Mouse (Mus musculus): ENCODE data around the gene Farp2. TPM values are rescaled to one million over a fixed set of nuclear protein-coding genes. Genes with fewer than 3 reads are reported as not detected.
A peak's percentile ranks its signal among the peaks of the same experiment; 100 is the strongest.
"Not testable (repeated sequence)": the region's sequence is repeated elsewhere in the genome, so short reads cannot be mapped to it uniquely, and the experiment has no call there.

The Farp2 gene
- polyA plus RNA-seq, 1 experiment from 2014 or later = 3.2 TPM

- DNase-seq (ENCODE audit: low spot score, missing footprints); H3K9me3 ChIP-seq (ENCODE audit: control insufficient read depth, low read length); H3K27me3 ChIP-seq (ENCODE audit: control insufficient read depth, insufficient read depth, low read length); ATAC-seq (ENCODE audit: low FRiP score); H3K4me3 ChIP-seq (ENCODE audit: low read depth, low read length); H3K27ac ChIP-seq (ENCODE audit: low read depth, low read length); H3K4me2 ChIP-seq; H3K4me1 ChIP-seq (ENCODE audit: control insufficient read depth, insufficient read depth, low read length); H3K9ac ChIP-seq (ENCODE audit: low read length); H3K36me3 ChIP-seq (ENCODE audit: control insufficient read depth, insufficient read depth, low read length): not testable (repeated sequence)
Observed at GRCm38 (mm10) chr1:93658559-93658958, 146.7 kb downstream of the Farp2 start, which contains the start of gene Stk25. Stk25 (minus strand) TSS chr1:93658659.

GRCm38 (mm10) chr1:93667760-93668400, 156.0 kb downstream of the Farp2 start:
- Histone ChIP-seq H3K9ac (ENCODE audit: low read length) (no peak overlapping the region), H3K36me3 (ENCODE audit: control insufficient read depth, insufficient read depth, low read length) (no peaks in the 10 kb centered on the region), H3K9me3 (ENCODE audit: control insufficient read depth, low read length) (no peaks in the 10 kb centered on the region), H3K4me3 (ENCODE audit: low read depth, low read length) (no peak overlapping the region), H3K27ac (ENCODE audit: low read depth, low read length) (no peak overlapping the region), H3K4me2 (no peak overlapping the region), H3K27me3 (ENCODE audit: control insufficient read depth, insufficient read depth, low read length) (no peaks in the 10 kb centered on the region), H3K4me1 (ENCODE audit: control insufficient read depth, insufficient read depth, low read length) (peaks cover 4% of the 10 kb centered on the region; the same call in 1 of the 2 replicates)
- DNase-seq (ENCODE audit: low spot score, missing footprints) (no peak), ATAC-seq (ENCODE audit: low FRiP score) (peak; percentile 36; the same call in 1 of the 2 replicates)
- WGBS = 31% methylated on average over 13 of the region's 13 CpGs

GRCm38 (mm10) chr1:93668791-93669548, 157.1 kb downstream of the Farp2 start:
- ATAC-seq (ENCODE audit: low FRiP score) = peak; percentile 88
- WGBS = 9% methylated on average over 17 of the region's 17 CpGs
- no peaks in the 10 kb centered on the region for H3K27me3 ChIP-seq (ENCODE audit: control insufficient read depth, insufficient read depth, low read length)
- H3K36me3 ChIP-seq (ENCODE audit: control insufficient read depth, insufficient read depth, low read length) = no peaks in the 10 kb centered on the region
- H3K27ac ChIP-seq (ENCODE audit: low read depth, low read length) = peak overlapping the region; percentile 44; the same call in 1 of the 2 replicates
- peak overlapping the region; percentile 32 for H3K4me3 ChIP-seq (ENCODE audit: low read depth, low read length)
- H3K9ac ChIP-seq (ENCODE audit: low read length) = peak overlapping the region; percentile 79
- peaks cover 4% of the 10 kb centered on the region; the same call in 1 of the 2 replicates for H3K4me1 ChIP-seq (ENCODE audit: control insufficient read depth, insufficient read depth, low read length)
- peak overlapping the region; percentile 63 for H3K4me2 ChIP-seq
- H3K9me3 ChIP-seq (ENCODE audit: control insufficient read depth, low read length) = no peaks in the 10 kb centered on the region
- peak; percentile 93 for DNase-seq (ENCODE audit: low spot score, missing footprints)

- Histone ChIP-seq H3K27ac (ENCODE audit: low read depth, low read length) (no peak overlapping the region), H3K36me3 (ENCODE audit: control insufficient read depth, insufficient read depth, low read length) (no peaks in the 10 kb centered on the region), H3K27me3 (ENCODE audit: control insufficient read depth, insufficient read depth, low read length) (no peaks in the 10 kb centered on the region), H3K4me3 (ENCODE audit: low read depth, low read length) (no peak overlapping the region), H3K4me1 (ENCODE audit: control insufficient read depth, insufficient read depth, low read length) (peaks cover 4% of the 10 kb centered on the region; the same call in 1 of the 2 replicates), H3K4me2 (no peak overlapping the region), H3K9ac (ENCODE audit: low read length) (no peak overlapping the region), H3K9me3 (ENCODE audit: control insufficient read depth, low read length) (no peaks in the 10 kb centered on the region)
- no peak for DNase-seq (ENCODE audit: low spot score, missing footprints)
- no peak for ATAC-seq (ENCODE audit: low FRiP score)
Observed at GRCm38 (mm10) chr1:93669941-93670340, 158.1 kb downstream of the Farp2 start.

Other genes with a start within 250 kb of the Farp2 start
- gene Mterf4, start 206.2 kb upstream of the Farp2 start, polyA plus RNA-seq (2014; fragmentation: Nextera tagmentation; extraction: Ambion mirVana) = 31.8 and 38.4 TPM in 2 replicates
- 88.5 and 94.8 TPM in 2 replicates for gene Ppp1r7, start 169.2 kb upstream of the Farp2 start, polyA plus RNA-seq (2014; fragmentation: Nextera tagmentation; extraction: Ambion mirVana)
- gene Pask, start 168.6 kb upstream of the Farp2 start, polyA plus RNA-seq (2014; fragmentation: Nextera tagmentation; extraction: Ambion mirVana) = 15.0 and 16.0 TPM in 2 replicates
- 0.31 TPM in 1 of 2 replicates, not detected in the other for gene Ano7, start 138.1 kb upstream of the Farp2 start, polyA plus RNA-seq (2014; fragmentation: Nextera tagmentation; extraction: Ambion mirVana)
- 84.4 and 88.2 TPM in 2 replicates for gene Hdlbp, start 33.3 kb upstream of the Farp2 start, polyA plus RNA-seq (2014; fragmentation: Nextera tagmentation; extraction: Ambion mirVana)
- 187 and 198 TPM in 2 replicates for gene Stk25, start 146.6 kb downstream of the Farp2 start, polyA plus RNA-seq (2014; fragmentation: Nextera tagmentation; extraction: Ambion mirVana)
- 26.6 and 31.3 TPM in 2 replicates for gene Bok, start 173.6 kb downstream of the Farp2 start, polyA plus RNA-seq (2014; fragmentation: Nextera tagmentation; extraction: Ambion mirVana)
- gene Atg4b, start 239.4 kb downstream of the Farp2 start, polyA plus RNA-seq (2014; fragmentation: Nextera tagmentation; extraction: Ambion mirVana) = 94.2 and 103 TPM in 2 replicates
- gene Thap4, start 242.8 kb downstream of the Farp2 start, polyA plus RNA-seq (2014; fragmentation: Nextera tagmentation; extraction: Ambion mirVana) = 37.5 and 39.8 TPM in 2 replicates

Measured in midbrain, embryonic 11.5 days (tissue).